Mouse (Mus musculus): ENCODE data around the gene Dennd1a. TPM values are rescaled to one million over a fixed set of nuclear protein-coding genes. Genes with fewer than 3 reads are reported as not detected.

Dennd1a gene
- polyA plus RNA-seq, 1 experiment from 2014 or later: 30.3 TPM

DNA sequence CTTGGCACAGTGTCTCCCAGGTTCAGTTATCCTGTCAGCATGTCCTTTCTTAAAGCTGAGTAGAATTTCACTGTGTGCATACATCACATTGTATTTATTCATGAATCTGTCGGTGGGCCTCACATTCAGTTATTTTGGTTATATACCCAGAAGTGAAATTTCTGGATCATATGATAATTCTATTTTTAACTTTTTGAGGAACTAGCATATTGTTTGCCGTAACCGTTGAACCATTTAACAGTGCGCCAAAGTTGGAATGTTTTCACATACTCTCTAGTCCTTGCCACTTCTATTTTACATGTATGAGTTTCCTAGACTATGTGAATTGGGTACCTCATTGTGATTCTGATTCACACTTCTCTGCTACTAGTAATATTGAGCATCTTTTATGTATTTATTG is 8.7 kb upstream of the Dennd1a start:
- CTCF ChIA-PET: no interaction called here
- H3K27me3 ChIP-seq: no peaks in the 10 kb centered on the region

DNA sequence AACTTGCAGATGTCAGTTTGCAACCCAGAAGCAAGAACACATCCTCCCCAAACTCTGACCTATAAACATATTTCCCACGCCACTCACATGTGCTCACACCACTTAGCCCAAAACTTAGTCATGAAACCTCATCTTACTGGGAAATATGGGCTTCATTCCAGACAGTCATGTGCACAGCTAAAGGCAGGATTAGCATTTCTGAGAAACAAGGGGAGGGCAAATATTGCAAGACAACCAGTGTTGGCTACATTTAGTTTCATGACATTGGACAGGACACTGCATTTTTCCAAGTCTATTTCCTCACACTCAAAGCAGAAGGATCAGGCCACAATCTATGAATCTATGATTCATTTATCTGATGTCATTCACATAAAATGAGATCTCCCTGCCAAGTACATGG is 4.3 kb upstream of the Dennd1a start:
- POLR2A ChIA-PET: no interaction called here
- TF ChIP-seq CTCF (IDR thresholded peaks at IDR 0.05): no peak
- no peak for ATAC-seq
- DNase-seq (ENCODE audit: low read depth, low spot score): peak; percentile 42
- H3K27me3 ChIP-seq: no peaks in the 10 kb centered on the region
- CTCF ChIA-PET: no interaction called here
- in situ Hi-C loops (cut with MboI; ENCODE audit: low pct_unique_long_range_greater_than_20kb): no loop called here

More for the DNA sequence above, 8.7 kb upstream of the Dennd1a start:
- ATAC-seq: no peak
- in situ Hi-C loops (cut with MboI; ENCODE audit: low pct_unique_long_range_greater_than_20kb): no loop called here
- no peak for TF ChIP-seq CTCF (IDR thresholded peaks at IDR 0.05)
- POLR2A ChIA-PET: no interaction called here
- no peak for DNase-seq (ENCODE audit: low read depth, low spot score)

GRCm38 (mm10) chr2:38288226-38288625 is 1.0 kb upstream of the Dennd1a start:
- in situ Hi-C loops (cut with MboI; ENCODE audit: low pct_unique_long_range_greater_than_20kb): no loop called here
- ATAC-seq (no peak), DNase-seq (ENCODE audit: low read depth, low spot score) (no peak)
- ChIA-PET CTCF (no interaction called here), POLR2A (no interaction called here)
- no peaks in the 10 kb centered on the region for H3K27me3 ChIP-seq
- TF ChIP-seq CTCF (IDR thresholded peaks at IDR 0.05): no peak

- POLR2A ChIA-PET: interaction anchor here (0.6 kb wide), 1 partner anchor 127 kb away, joined by 3 read pairs; no protein-coding TSS in a partner anchor
- DNase-seq (ENCODE audit: low read depth, low spot score) (no peak), ATAC-seq (no peak)
- CTCF ChIA-PET: no interaction called here
- H3K27me3 ChIP-seq: no peaks in the 10 kb centered on the region
- no peak for TF ChIP-seq CTCF (IDR thresholded peaks at IDR 0.05)
- in situ Hi-C loops (cut with MboI; ENCODE audit: low pct_unique_long_range_greater_than_20kb): no loop called here
These were observed 807 bp downstream of the Dennd1a start for GRCm38 (mm10) chr2:38286433-38286732.

DNA sequence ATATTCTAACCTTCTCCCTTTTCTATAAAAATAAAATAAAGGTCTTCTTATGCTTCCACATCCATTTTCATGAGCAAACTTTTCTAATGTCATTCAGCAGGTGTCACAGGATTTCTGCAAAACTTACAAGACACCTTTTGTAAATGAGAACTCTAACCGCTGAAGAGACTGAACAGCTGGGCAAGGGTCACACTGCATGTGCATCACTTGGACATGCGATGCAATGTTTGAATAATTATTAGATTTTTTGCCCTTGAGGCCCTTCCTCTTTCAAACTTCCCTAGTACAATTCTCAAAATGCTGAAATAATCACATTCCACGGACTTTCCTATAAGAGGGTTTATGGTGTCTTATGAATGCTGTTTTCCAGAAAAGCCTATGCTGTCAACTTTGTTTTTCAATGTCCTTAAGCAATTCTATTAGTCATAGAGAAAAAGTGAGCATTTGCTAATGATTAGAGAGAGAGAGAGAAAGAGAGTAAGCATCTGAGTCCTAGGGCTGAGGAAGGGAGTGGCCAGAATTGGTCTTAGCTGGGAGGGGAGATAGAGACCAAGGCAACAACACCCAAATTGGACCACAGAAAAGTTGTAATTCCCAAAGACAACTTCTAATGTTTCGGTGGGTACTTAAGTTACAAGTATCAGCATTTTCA is 1.3 kb downstream of the Dennd1a start:
- DNase-seq (ENCODE audit: low read depth, low spot score) (no peak), ATAC-seq (no peak)
- CTCF ChIA-PET: no interaction called here
- in situ Hi-C loops (cut with MboI; ENCODE audit: low pct_unique_long_range_greater_than_20kb): no loop called here
- POLR2A ChIA-PET: no interaction called here
- H3K27me3 ChIP-seq: no peaks in the 10 kb centered on the region
- TF ChIP-seq CTCF (IDR thresholded peaks at IDR 0.05): no peak

DNA sequence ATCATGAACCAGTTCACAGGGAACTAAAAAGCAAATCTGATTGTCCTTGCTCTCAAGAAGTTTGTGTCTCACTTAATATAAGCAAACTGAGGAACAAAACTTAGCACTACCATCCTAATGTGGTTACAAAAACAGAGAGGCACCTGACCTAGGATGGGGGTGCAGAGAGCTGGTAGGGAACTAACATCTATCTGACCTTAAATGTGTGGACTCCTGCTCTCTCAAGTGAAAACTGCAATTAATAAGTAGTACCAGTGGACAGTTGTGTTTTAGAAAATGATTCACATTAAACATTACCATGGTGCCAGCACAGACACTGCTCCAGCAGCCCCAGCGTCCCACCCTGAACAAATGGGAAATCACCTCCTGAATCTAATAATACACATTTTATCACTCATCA is 3.2 kb downstream of the Dennd1a start:
- POLR2A ChIA-PET: interaction anchor here (0.6 kb wide), 1 partner anchor 11 kb away, joined by 3 read pairs; no protein-coding TSS in a partner anchor
- in situ Hi-C loops (cut with MboI; ENCODE audit: low pct_unique_long_range_greater_than_20kb): no loop called here
- DNase-seq (ENCODE audit: low read depth, low spot score) (no peak), ATAC-seq (no peak)
- no peak for TF ChIP-seq CTCF (IDR thresholded peaks at IDR 0.05)
- H3K27me3 ChIP-seq: no peaks in the 10 kb centered on the region
- CTCF ChIA-PET: no interaction called here

DNA sequence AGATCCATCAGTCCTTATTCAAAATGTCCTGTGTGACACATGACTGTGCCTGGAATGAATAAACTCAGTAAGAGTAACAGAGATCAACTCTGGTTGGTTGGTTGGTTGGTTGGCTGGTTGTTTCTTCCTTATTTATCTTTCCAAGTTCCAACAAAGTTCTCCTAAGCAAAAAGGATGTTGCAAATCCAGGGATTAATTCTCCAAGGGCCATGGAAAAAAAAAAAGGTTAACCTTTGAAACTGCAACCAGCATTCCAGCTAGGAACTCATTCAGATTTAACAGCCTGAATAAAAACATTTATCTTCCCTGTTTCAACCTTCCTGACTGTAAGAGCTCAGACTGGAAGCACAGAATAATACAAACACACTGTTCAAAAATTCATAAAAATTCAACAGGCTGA is 6.8 kb downstream of the Dennd1a start:
- POLR2A ChIA-PET: no interaction called here
- in situ Hi-C loops (cut with MboI; ENCODE audit: low pct_unique_long_range_greater_than_20kb): no loop called here
- ATAC-seq (no peak), DNase-seq (ENCODE audit: low read depth, low spot score) (no peak)
- no peaks in the 10 kb centered on the region for H3K27me3 ChIP-seq
- CTCF ChIA-PET: no interaction called here
- TF ChIP-seq CTCF (IDR thresholded peaks at IDR 0.05): no peak

- in situ Hi-C loops (cut with MboI; ENCODE audit: low pct_unique_long_range_greater_than_20kb): no loop called here
- no peak for TF ChIP-seq CTCF (IDR thresholded peaks at IDR 0.05)
- ATAC-seq: no peak
- POLR2A ChIA-PET: no interaction called here
- no peaks in the 10 kb centered on the region for H3K27me3 ChIP-seq
- CTCF ChIA-PET: no interaction called here
- no peak for DNase-seq (ENCODE audit: low read depth, low spot score)
These were observed 12.2 kb downstream of the Dennd1a start for GRCm38 (mm10) chr2:38274973-38275372.

GRCm38 (mm10) chr2:38263653-38264052 is 23.5 kb downstream of the Dennd1a start:
- in situ Hi-C loops (cut with MboI; ENCODE audit: low pct_unique_long_range_greater_than_20kb): no loop called here
- ATAC-seq: peak; percentile 39
- no peak for DNase-seq (ENCODE audit: low read depth, low spot score)
- CTCF ChIA-PET: no interaction called here
- POLR2A ChIA-PET: no interaction called here
- no peak for TF ChIP-seq CTCF (IDR thresholded peaks at IDR 0.05)
- H3K27me3 ChIP-seq: no peaks in the 10 kb centered on the region

DNA sequence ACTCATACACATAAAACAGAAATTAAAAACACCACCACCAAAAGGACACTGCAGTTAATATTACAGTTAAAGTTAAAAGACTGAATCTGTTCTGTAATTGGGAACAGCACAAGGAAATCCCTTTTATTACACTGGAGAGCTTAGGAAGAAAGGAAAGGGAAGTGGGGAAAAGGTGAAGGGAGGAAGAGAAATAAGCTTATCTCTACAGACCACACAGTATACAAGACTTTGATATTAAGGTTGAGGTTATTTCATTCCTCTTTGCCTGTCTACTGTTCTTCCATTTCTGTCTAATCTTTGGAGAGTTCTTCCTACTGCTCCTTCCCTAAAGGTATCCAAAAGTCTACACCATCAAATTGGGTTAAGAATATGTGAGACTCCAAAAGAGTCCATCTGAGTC is 28.1 kb downstream of the Dennd1a start:
- no peak for TF ChIP-seq CTCF (IDR thresholded peaks at IDR 0.05)
- no peak for ATAC-seq
- DNase-seq (ENCODE audit: low read depth, low spot score): no peak
- in situ Hi-C loops (cut with MboI; ENCODE audit: low pct_unique_long_range_greater_than_20kb): no loop called here
- no peaks in the 10 kb centered on the region for H3K27me3 ChIP-seq
- CTCF ChIA-PET: interaction anchor here (0.9 to 1.4 kb wide), 2 partner anchors 20 to 28 kb away, joined by 3 read pairs; no protein-coding TSS in a partner anchor
- POLR2A ChIA-PET: no interaction called here

GRCm38 (mm10) chr2:38237616-38238015 is 49.6 kb downstream of the Dennd1a start:
- no peak for DNase-seq (ENCODE audit: low read depth, low spot score)
- no peak for TF ChIP-seq CTCF (IDR thresholded peaks at IDR 0.05)
- CTCF ChIA-PET: no interaction called here
- POLR2A ChIA-PET: no interaction called here
- in situ Hi-C loops (cut with MboI; ENCODE audit: low pct_unique_long_range_greater_than_20kb): no loop called here
- no peak for ATAC-seq
- H3K27me3 ChIP-seq: no peaks in the 10 kb centered on the region

DNA sequence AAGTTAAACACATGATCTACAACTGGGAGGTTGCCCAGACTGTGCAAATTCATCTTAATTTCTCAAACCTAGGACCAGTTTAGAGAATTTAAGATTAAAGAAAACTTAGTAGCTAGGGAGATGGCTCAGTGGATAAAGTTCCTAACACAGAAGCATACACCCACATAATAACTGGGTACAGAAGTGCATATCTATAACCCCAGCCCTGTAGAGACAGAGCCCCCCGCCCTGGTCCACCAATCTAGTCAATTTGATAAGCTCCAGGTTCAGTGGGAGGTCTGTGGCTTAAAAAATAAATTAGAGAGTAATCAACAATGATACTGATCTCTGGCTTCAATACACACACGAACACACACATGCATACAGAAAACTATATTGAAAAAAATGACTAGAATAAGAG is 51.6 kb downstream of the Dennd1a start:
- no peak for TF ChIP-seq CTCF (IDR thresholded peaks at IDR 0.05)
- DNase-seq (ENCODE audit: low read depth, low spot score) (no peak), ATAC-seq (no peak)
- ChIA-PET CTCF (no interaction called here), POLR2A (no interaction called here)
- H3K27me3 ChIP-seq: no peaks in the 10 kb centered on the region
- in situ Hi-C loops (cut with MboI; ENCODE audit: low pct_unique_long_range_greater_than_20kb): no loop called here

Measured in Patski (cell line).